Mouse (Mus musculus) cerebellum, adult 2 months (tissue): Measurements from ENCODE around the gene Dbr1.

Source experiments
- CTCF ChIP-seq: fragments of 200-500 bp; IDR thresholded peaks from 2 replicates; pipeline ENCODE4 v1.5.1; 2011; ENCODE audit warnings: low read depth, mild to moderate bottlenecking, control low read depth, low read length, moderate library complexity, borderline replicate concordance; ENCODE audit not compliant: insufficient read depth
- POLR2A ChIP-seq: fragments of 200-500 bp; IDR thresholded peaks from 2 replicates; pipeline ENCODE4 v1.6.1; 2011; ENCODE audit warnings: low read length, control low read depth, borderline replicate concordance; ENCODE audit not compliant: insufficient read depth

DNA sequence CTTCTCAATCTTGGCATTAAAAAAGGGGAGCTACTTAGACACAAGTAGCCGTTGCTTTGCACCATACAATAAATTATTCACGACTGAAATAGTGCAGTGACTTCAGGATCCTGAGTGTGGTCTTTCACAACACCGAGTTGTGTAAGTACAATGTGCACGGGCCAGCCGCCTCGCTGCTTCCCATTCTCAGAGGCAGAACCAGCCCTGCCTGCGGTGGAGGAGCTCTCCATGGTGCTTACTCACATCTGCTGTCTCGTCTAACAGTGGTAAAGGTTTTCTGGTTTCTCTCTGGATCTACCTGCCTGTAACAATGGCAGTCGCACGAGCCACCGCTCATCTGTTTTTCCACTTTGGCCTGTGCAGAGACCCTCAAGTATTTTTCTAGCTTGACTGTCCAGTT, 11.9 kb upstream of the Dbr1 start:
- TF ChIP-seq CTCF (no peak), POLR2A (no peak)
